In the genomic region with DNA sequence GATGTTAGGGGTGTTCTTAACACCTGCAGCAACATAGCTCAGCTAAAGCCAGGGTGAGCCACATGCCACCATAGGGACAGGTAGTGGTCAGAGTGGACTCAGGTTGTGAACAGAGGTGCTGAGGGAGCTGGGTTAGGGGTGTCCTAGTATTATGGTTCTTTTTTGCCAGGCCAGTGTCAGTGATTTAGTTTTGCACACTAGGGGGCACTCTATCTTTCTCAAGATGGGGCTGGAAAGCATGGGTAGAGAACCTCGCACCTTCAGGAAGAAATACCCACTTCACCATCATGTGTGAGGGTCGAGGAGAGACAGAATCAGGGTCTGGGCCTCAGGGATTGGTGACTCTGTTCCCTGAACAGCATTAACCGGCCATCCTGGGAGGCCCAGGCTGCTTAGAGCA, we compare ENCODE assay signal across 15 mouse cellular contexts. TPM values are rescaled to one million over a fixed set of nuclear protein-coding genes. Genes with fewer than 3 reads are reported as not detected.
DNase-seq lines count a peak whose midpoint lies in the region; TF ChIP-seq lines count a peak whose summit lies in the region.
"Had no signal": no experiment of that assay in that cellular context is flagged by ENCODE, and none has a peak within 500 bp of the region (broad histone marks: within the 10 kb centered on the region; RNA-seq: fewer than 3 reads in every experiment).

No protein-coding gene starts in this region.

- WGBS in thymus, adult 2 months: 77% methylated on average over 3 of the region's 3 CpGs

- no peak overlapping the region for H3K4me3 ChIP-seq in thymus, adult 2 months (ENCODE audit: control insufficient read depth, insufficient read depth, low read length)
- H3K4me3 ChIP-seq: embryonic facial prominence, embryonic 12.5 days; limb, embryonic 12.5 days had no signal

- peak; percentile 9; the same call in 1 of the 2 replicates for TF ChIP-seq CTCF in thymus, adult 2 months (IDR thresholded peaks at IDR 0.05; ENCODE audit: borderline replicate concordance, control insufficient read depth, extremely low read depth, insufficient read depth, low read length, poor library complexity)

- TF ChIP-seq POLR2A in thymus, adult 2 months (IDR thresholded peaks at IDR 0.05; ENCODE audit: control insufficient read depth, extremely low read depth, insufficient read depth, low read length, poor library complexity): no peak

- DNase-seq in kidney, adult 9 months: peak; percentile 44
- DNase-seq in kidney, adult 11 months: no peak
- no peak for DNase-seq in thymus, adult 2 months
- DNase-seq in thymus, postnatal 4 days: no peak
- DNase-seq in NIH3T3 (ENCODE audit: low read depth): peak; percentile 8
- DNase-seq in splenic B cell, adult 2 months (ENCODE audit: low read depth, low spot score): peak; percentile 49
- no peak for DNase-seq in ovary, postnatal 14 days (ENCODE audit: low spot score)
- DNase-seq: cerebellum, adult 18-20 months; gastrocnemius, postnatal 25 days; heart, postnatal 10 days; layer of hippocampus, adult 9-11 months; lung, postnatal 14 days; right cerebral cortex, postnatal 4 days had no signal

- H3K36me3 ChIP-seq in thymus, adult 2 months (ENCODE audit: control insufficient read depth, insufficient read depth, low read length): no peaks in the 10 kb centered on the region
- peaks cover 3% of the 10 kb centered on the region for H3K36me3 ChIP-seq in splenic B cell, adult 2 months (ENCODE audit: control insufficient read depth, insufficient read depth, low read length, poor library complexity, severe bottlenecking)

- no peaks in the 10 kb centered on the region for H3K27me3 ChIP-seq in thymus, adult 2 months (ENCODE audit: control insufficient read depth, insufficient read depth, low read length)
- no peaks in the 10 kb centered on the region for H3K27me3 ChIP-seq in splenic B cell, adult 2 months (ENCODE audit: control insufficient read depth, insufficient read depth, low read length, poor library complexity, severe bottlenecking)
- H3K27me3 ChIP-seq: embryonic facial prominence, embryonic 12.5 days; limb, embryonic 12.5 days had no signal

- no peak overlapping the region for H3K27ac ChIP-seq in thymus, adult 2 months (ENCODE audit: control insufficient read depth, insufficient read depth, low read length)
- H3K27ac ChIP-seq: embryonic facial prominence, embryonic 12.5 days; limb, embryonic 12.5 days had no signal

- H3K4me1 ChIP-seq in thymus, adult 2 months (replicated peaks; ENCODE audit: control insufficient read depth, insufficient read depth, low read length): peaks cover 20% of the 10 kb centered on the region

RNA-seq across cellular contexts. Expression of a gene that starts 3.2 kb away (rescaled TPM):
- polyA plus RNA-seq in thymus, adult 2 months (2012; rRNA removed): 8.5 and 10.1 TPM in 2 replicates

RNA-seq across cellular contexts. Expression of a gene that starts 13.8 kb away (rescaled TPM):
- 0.07 TPM in 1 of 2 replicates, not detected in the other for polyA plus RNA-seq in thymus, adult 2 months (2012; rRNA removed)

RNA-seq across cellular contexts. Expression of a gene that starts 23.8 kb away (rescaled TPM):
- 43.8 and 49.3 TPM in 2 replicates for polyA plus RNA-seq in thymus, adult 2 months (2012; rRNA removed)

RNA-seq across cellular contexts. Expression of a gene that starts 24.2 kb away (rescaled TPM):
- polyA plus RNA-seq in thymus, adult 2 months (2012; rRNA removed): 39.6 and 52.5 TPM in 2 replicates

RNA-seq across cellular contexts. Expression of a gene that starts 43.8 kb away (rescaled TPM):
- 34.7 and 39.1 TPM in 2 replicates for polyA plus RNA-seq in thymus, adult 2 months (2012; rRNA removed)

Comparison
In these comparisons a context has a peak if more than half of its experiments do, and no peak if none do; other contexts are left out.
1. DNase-seq: peak in kidney, adult 9 months (single experiment), NIH3T3 (single experiment) and splenic B cell, adult 2 months (single experiment); none in kidney, adult 11 months (single experiment), thymus, adult 2 months (single experiment), thymus, postnatal 4 days (single experiment) and ovary, postnatal 14 days (single experiment).